Mouse (Mus musculus) natural killer cell, adult 2 months (primary cell): Measurements from ENCODE around the gene Kcnk4.

ENCODE experiments used
- DNase-seq, 2 experiments: peaks; one replicate each; pipeline ENCODE4 v3.0.0; 2022; ENCODE audit warnings: low spot score in 2 of 2

Kcnk4 gene

DNA sequence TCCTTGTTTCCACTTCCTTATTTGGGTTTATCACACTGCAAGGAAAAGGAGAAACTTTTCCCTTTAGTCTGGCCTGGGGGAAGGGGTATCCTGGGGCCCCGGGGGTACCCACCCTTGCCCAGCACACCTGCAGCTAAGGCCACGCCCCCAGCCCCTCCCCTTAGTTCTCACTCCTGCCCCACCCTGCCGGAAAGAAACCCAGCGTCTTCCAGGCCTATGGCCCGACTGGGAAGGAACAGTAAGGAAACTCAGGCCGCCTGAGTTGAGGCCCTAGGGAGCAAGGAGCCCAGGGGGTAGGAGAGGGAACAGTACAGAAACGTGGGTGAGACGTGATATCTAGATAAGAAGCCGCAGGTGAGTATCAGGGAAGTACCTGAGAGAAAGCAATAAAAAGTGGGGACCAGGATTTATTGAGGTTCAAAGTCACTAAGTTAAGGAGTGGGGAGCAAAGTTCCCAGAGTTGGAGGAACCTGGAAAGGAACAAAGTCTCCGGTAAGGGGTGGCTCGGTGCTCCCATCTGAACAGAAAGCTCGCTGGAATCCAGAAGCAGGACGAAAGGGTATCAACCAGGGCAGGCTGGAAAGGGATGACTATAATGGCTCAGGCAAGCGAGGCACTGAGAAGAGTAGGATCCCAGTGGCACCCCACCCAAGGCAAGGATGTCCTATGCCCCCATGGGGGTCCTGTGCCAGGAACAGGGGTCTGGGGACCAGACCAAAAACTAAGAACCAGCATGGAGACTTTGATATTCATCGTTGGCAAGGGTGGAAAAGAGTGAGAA, 34.4 kb upstream of the Kcnk4 start:
- DNase-seq = no peak

DNA sequence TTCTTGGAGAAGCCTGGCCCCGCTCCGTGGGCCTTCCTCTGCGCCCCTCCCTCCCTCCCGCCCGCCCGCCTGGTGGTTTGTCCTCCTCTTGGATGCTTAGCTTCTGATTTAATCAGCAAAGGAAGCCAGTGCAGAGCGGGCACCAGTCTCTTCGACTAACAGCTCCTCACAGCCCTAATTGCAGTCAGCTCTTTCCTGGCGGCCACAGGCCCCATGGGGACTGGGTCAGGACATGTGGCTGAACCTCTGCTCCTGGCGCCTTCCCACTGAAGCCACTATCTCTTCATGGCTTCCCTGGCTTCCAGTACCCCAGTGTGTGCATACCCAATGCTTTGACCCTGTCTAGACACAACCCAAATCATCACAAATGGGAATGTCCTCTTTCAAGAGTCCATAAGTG, 22.1 kb upstream of the Kcnk4 start:
- no peak for DNase-seq

DNA sequence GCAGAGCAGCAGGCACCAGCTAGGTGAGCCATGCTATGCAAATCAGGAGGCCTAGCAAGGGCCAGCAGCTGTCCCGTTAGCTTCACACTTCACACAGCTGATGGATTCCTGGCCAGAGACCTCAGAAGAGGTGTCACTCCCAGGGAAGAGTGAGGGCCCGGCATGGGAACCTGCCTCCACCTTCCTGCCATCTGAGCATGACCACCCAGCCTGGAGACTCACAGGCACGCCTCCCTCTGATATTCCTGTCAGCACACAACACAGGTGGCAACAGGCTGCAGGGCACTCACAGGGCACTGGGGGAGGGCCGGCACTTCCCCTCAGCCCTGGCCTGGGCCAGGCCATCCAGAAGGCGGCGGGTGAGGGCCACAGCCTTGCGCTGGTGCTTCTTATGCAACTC, 21.1 kb upstream of the Kcnk4 start:
- DNase-seq = no peak

DNA sequence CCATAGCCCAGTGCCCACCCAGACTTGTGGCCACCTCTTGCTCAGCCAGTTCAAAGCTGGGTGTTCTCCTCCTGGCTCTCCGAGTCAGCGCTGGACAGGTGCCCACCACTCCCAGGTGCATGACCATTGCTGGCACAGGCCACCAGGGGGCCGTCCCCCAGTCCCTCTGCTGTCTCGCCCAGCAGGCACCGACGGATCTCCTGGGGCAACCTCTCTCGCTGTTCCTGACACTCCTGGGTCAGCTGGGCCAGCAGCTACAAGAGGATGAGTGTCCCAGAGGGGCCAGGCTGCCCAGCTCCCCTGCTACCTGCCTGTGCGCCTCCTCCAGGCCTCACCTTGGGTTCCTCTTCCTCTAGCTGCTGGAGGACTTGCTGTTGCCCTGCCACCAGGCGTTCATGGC, 19.7 kb upstream of the Kcnk4 start:
- no peak for DNase-seq

DNA sequence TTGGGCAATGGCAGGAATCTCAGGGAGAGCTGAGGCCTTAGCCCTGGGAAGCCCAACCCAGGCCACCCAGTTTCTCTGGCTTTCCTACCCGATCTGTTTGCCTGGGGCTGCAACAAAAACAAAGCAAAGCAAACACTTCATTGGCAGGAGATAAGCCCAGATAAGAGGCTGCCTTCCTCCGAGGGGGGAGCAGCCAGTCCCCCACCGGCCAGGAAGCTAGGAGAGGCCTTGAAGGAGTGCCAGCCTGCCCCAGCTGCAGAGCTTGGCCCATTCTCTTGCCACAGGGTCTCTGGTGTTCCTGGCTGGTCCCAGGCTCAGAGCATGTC, 18.4 kb upstream of the Kcnk4 start:
- no peak for DNase-seq

DNA sequence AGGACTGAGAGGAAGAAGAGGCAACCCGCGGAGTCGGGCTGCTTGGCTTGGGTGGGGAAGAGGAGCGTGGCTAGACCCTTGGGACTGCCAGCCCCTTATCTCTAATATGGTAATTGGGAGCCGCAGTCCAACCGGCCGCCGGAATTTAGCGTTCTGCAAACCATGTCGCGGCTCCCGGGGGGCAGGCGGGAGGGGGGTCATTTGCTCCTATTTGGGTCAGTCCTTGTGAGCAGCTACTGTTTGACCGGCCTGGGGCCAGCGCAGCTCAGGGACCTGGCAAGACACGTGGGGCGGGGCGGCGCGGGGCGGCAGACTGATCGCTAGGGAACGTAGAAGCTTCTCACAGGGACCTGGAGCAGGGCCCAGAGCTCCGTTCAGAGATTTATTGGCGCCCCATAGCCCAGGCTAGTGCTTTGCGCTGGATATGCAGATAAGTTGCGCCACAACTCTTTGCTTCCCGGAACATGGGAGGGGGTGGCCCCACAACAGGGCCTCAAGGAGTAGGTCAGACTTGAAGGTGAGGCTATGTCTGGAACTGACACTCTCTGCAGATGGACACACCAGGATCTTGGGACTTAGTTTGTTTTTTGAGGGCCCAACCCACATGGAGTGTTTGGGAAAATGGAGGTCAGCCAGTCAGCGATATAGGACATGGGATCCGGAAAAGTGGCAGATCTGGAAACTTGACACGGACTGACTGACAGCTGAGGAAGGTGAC, 17.8 kb upstream of the Kcnk4 start:
- peak in 1 of 2 experiments; percentile 30 for DNase-seq

DNA sequence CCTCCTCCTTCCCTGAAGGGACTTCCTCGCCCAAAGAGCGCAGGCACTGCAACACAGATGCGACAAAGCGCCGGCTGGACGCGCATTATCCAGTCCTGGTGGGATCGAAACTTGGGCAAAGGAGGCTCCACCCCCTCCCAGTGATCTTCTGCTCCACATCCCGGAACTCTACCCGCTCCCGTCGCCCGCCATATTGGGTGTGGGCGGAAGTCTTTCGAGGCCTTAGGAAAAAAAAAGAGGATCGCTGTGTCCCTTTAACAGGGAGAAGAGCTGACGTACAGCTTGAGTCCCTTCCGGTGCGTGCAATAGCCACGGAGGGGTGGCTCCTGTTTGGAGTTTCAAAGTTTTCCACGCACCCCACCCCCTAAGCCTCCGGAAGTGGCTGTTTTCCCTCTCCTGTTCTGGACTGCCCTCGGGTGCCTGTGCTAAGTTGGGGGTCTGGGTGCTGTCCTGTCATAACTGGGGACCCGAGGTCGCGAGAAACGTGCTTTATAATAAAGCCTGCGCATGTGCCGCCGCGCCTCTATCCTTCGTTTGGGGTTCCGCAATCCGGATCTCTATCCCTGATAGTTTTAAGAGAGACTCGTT, 17.2 kb upstream of the Kcnk4 start:
- DNase-seq = peak; percentile 49 to 51

DNA sequence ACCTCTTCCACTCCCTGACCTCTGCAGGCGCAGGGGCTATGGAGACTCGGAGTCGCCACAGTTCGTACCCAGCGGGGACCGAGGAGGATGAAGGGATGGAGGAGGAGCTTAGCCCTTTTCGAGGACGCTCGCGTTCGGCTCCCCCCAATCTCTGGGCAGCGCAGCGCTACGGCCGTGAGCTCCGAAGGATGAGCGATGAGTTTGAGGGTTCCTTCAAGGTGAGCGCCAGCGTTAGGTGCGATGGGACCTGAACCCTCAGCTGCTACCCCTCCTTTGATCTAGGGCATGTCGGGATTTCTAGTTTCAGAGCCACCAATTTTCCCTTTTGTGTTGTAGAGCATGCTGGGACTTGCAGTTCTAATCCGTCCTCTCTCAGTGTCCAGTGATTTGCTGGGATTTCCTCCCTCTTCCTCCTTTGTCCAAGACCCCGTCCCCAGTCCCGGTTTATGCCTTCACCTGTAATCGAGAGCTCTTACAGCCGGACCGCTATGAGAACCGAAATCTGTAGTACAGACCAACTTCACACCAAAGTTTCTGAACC, 16.4 kb upstream of the Kcnk4 start:
- no peak for DNase-seq

DNA sequence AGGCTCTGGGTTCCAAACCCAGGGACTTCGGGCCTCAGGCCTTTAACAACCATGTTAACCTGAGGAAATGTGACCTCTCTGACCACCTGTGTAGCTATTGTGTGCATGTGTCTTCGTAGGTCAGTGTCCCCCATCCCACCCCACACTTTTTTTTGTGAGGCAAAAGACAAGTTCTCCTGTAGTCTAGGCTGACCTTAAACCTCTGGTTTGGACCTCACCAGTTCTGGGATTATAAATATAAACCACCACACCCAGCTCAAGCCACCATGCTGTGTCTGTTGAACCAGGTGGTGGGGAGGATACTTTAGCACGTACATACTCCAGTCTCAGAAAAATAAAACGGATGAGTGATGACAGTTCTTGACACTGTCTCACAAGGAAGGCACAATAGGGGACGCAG, 15.6 kb upstream of the Kcnk4 start:
- no peak for DNase-seq

DNA sequence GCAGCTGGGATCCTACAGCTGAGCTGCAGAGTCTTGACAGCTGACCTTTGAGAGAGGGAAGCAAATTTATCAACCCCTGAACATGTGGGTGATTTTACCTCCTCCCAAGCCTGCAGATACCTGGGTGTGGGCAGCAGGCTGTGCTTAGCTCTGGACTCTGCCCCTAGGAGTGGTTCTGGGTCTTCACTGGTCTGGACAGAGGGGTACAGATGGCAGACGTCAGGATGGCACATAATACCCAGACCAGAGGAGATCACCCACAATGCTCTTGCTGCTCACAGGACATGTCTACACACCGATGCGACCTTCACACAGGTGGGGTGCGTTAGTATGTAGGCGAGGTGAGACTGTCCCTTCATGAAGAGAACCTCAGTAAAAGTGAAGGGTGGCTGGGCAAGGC, 15.2 kb upstream of the Kcnk4 start:
- no peak for DNase-seq

DNA sequence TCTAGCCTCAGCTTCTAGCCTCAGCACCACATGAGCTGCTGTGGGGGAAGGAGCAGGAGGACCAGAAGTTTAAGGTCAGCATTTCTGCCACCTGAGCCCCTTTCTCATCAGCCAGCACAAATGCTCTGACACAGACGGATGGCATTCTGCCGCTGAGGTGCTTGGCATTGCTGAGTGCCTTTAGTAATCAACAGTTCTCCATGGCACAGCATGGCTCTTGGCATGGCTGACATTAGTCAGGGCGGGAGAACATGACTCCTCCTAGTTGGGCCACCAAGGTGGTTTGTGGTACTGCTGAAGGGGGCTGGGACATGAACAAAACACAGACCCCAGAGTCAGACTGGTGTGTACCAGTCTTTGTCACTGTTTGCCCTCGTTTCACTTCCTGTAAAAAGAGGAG, 13.9 kb upstream of the Kcnk4 start:
- no peak for DNase-seq

DNA sequence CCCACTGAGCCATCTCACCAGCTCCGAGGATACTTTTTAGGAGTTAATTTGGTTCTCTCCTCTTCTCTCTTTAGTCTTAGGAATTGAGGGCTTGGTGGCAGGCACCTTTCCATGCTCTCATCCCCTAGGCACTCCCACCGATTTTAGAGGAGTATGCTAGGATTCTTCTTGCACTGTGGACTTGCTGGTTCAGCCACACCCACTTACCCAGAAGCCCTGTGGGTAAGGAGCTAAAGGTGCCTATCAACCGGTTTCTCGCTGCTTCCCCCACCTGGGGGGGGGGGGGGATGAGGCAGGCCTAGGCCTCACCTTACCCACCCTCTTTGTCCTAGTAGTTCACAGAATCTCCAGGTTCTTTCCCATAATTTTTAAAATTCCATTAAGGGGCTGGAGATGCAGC, 13.4 kb upstream of the Kcnk4 start:
- no peak for DNase-seq

DNA sequence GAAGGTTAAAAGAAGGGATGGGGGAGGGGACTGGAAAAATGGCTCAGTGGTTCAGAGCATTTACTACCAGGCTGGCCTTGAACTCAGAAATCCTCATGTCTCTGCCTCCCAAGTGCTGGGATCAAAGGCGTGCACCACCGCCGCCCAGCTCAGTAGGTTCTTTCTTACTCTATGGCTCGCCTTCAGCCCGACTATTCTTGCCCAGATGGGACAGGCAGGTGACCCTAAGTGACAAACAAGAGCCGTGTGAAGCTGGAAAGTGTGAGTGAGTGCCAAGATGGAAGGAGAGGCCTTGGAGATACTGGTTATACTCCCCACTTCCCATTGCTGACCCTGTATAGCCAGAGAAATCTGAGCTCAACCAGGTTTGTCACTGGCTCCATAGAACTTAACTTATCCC, 9.4 kb upstream of the Kcnk4 start:
- no peak for DNase-seq

DNA sequence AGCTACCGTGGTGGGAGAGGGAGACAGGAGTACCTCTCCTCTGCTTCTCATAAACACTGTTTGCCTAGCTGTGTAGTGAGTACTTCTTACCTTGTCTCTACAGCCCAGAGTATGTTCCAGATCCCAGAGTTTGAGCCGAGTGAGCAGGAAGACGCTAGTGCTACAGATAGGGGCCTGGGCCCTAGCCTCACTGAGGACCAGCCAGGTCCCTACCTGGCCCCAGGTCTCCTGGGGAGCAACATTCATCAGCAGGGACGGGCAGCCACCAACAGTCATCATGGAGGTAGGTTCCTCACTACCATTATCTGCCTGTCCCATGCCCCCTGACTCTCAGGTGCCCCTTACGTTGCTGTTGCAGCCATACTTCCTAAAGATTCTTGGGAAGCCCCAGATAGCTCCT, 8.4 kb upstream of the Kcnk4 start:
- no peak for DNase-seq

DNA sequence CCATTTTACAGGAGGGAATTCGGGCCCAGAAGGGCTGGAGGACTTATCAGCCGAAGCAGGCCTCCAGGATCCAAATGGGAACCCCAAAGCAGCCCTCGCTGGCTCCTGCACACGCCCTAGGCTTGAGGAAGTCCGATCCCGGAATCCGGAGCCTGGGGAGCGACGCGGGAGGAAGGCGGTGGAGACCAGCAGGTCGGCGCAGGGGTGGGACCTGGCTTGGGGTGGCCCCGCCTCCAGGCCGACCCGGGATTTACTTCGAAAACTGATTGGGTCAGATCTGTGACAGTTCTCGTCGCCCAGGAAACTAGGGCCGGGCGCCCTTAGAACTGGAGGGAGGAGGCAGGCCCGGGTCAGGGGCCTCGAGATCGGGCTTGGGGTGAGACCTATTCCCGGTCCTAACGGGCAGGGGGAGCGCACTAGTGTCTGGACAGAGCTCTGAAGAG, 8.0 kb upstream of the Kcnk4 start, which contains the start of gene Gpr137:
Gene Gpr137, minus strand, starts transcription at position 232 of the 443 bp plus-strand sequence.
- DNase-seq = peak; percentile 85 to 87

DNA sequence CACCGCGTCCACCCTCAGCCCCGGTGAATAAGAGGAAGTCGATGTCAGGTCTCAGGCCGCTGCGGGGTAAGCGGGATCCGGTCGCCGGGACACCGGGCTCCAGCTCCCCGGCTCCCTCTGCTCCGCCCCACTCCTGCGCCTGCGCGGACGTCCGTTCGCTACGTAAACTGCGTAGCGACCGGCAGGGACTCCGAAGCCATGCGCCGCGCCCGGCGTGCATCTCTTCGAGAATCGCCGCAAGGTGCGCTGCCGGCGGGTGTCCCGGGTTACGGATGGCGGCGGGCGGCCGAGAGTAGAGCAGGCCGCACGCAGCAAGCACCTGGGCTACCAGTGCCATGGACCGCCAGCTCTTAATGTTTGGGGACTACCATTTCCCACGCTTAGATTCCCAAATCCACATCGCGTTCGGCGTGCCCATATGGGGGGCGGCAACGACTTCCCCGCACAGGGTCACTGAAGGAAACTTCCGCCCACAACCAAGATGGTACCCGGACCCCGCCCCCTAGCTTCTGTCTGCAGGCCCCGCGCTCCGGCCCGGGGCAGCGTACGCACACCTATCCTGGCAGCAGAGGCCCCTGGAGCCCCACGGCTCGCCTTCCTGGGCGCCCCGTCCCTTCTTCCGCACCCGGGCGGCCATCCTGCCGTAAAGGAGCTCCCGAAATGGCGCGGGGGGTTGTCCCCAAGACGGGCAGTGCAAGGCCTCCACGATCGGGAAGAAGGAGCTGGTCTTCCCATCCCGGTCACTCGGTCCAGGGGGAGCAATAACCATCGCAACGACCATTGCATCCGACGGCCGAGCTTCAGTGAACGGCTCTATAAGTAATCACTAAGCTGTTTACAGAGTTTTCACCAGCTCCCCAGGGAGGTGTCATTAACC, 7.3 kb upstream of the Kcnk4 start, which contains the start of gene Bad:
Gene Bad, plus strand, starts transcription at position 490 of the 877 bp plus-strand sequence.
- peak; percentile 90 to 91 for DNase-seq

DNA sequence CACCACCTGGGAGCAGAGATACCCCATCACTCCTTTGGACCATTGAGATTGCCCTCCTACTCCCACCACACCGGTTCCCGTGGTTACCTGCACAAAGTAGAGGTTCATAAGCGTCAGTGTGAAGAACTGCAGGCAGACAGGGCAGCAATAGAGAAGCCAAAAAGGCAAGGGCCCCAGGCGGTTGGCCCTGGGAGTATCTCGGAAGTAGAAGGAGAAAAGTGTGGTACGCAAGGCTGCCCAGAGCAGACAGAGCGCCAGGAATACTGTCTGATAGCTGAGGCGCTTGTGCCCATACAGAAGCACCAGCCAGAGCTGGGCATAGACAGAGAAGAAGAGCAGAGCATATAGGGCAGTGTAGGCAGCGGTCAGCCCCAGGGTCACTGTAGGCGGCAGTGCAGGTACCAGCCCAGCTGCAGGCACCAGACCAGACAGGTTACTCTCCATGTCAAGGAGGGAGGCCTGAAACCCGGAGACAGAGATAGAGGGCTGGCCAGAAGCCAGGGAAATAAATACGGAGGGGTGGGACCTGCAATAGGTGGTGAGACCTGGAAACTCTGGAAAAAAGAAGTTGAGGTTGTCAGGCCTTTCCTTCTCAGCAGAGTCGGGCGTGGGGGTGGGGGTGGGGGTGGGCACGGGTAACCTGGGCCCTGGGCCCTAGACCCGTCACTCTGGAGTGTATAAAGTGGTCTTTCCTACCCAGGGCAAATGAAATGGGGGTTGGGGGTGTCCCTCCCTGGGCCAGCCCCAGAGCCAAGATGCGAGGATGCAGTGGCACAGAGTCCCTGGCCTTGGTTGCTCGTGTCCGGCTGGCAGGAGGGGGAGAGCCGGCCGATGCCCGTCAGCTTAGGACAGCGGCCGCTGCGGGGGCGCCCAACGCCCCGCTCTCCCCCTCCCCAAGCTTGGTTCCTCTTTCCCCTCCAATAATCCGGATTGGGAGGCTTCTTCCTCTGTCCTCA, 6.4 kb upstream of the Kcnk4 start:
- DNase-seq = no peak

DNA sequence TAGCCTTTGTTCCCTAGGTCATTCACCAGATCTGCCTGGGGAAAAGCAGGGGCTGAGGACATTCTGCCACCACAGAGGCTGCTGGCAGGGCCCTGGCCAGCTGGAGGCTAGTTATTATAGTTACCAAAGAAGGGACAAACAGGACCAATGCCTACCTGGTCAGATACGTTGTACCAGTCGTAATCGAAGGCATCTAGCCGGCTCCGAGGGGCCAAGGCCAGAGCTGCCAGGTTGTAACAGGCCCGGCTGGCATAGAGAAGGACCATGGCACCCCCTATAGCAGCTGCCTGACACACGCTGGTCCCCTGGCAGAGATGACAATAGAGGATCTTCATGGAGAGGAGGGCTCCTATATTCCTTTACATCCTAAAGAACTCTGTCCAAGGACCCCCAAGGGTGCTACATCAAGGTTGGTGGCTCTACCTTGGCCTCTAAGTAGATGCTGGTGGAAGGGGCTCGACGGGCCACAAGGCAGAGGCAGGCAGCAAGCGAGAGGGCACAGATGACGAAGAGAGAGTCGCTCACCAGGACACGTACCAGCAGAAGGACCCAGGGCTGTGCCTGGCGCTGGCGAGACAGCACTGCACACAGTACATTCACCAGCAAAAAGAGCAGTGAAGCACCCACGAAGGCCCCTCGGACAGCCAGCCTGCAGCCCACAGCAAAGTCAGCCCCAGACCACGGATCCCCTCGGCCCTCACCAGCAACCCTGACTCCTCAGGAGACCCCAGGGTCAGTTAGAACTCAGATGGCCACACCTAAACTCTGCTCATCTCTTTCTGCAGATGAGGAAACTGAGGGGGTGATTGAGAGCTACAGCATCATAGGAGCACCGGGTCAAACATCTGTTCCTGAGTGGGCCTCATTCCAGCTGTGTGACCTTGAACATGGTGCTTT, 5.0 kb upstream of the Kcnk4 start:
- no peak for DNase-seq
